Mouse (Mus musculus): ENCODE data around the gene Ephb4.

Ephb4 gene

GRCm38 (mm10) chr5:137349384-137350204 is at the start of gene Ephb4:
Gene Ephb4, plus strand, starts transcription at chr5:137350109.
- peak; percentile 97 to 98 for DNase-seq (ENCODE audit: inconsistent age in 2 of 2, low spot score in 1 of 2)

- peak in 1 of 2 experiments; percentile 52 for DNase-seq (ENCODE audit: inconsistent age in 2 of 2, low spot score in 1 of 2)
Measured at GRCm38 (mm10) chr5:137301253-137301652, 48.7 kb upstream of the Ephb4 start.

- no peak for DNase-seq (ENCODE audit: inconsistent age in 2 of 2, low spot score in 1 of 2)
Measured at GRCm38 (mm10) chr5:137303609-137304008, 46.3 kb upstream of the Ephb4 start.

GRCm38 (mm10) chr5:137304165-137304564 is 45.7 kb upstream of the Ephb4 start:
- DNase-seq (ENCODE audit: inconsistent age in 2 of 2, low spot score in 1 of 2) = no peak

GRCm38 (mm10) chr5:137304816-137305215 is 45.1 kb upstream of the Ephb4 start:
- DNase-seq (ENCODE audit: inconsistent age in 2 of 2, low spot score in 1 of 2) = no peak

- DNase-seq (ENCODE audit: inconsistent age in 2 of 2, low spot score in 1 of 2) = peak in 1 of 2 experiments; percentile 23
Measured at GRCm38 (mm10) chr5:137305822-137306221, 44.1 kb upstream of the Ephb4 start.

- DNase-seq (ENCODE audit: inconsistent age in 2 of 2, low spot score in 1 of 2) = peak in 1 of 2 experiments; percentile 18
Measured at GRCm38 (mm10) chr5:137306439-137307005, 43.4 kb upstream of the Ephb4 start.

- peak; percentile 93 to 97 for DNase-seq (ENCODE audit: inconsistent age in 2 of 2, low spot score in 1 of 2)
Measured at GRCm38 (mm10) chr5:137307071-137307912, 42.6 kb upstream of the Ephb4 start, which contains the start of gene Srrt. Gene Srrt, minus strand, starts transcription at chr5:137307674.

GRCm38 (mm10) chr5:137308356-137308755 is 41.6 kb upstream of the Ephb4 start:
- no peak for DNase-seq (ENCODE audit: inconsistent age in 2 of 2, low spot score in 1 of 2)

GRCm38 (mm10) chr5:137313466-137314192 is 36.3 kb upstream of the Ephb4 start:
- no peak for DNase-seq (ENCODE audit: inconsistent age in 2 of 2, low spot score in 1 of 2)

- peak; percentile 91 to 97 for DNase-seq (ENCODE audit: inconsistent age in 2 of 2, low spot score in 1 of 2)
Measured at GRCm38 (mm10) chr5:137314193-137315083, 35.5 kb upstream of the Ephb4 start, which contains the start of gene Trip6. Gene Trip6, minus strand, starts transcription at chr5:137314404.

- peak in 1 of 2 experiments; percentile 60 for DNase-seq (ENCODE audit: inconsistent age in 2 of 2, low spot score in 1 of 2)
Measured at GRCm38 (mm10) chr5:137315084-137315903, 34.6 kb upstream of the Ephb4 start.

GRCm38 (mm10) chr5:137317361-137317760 is 32.5 kb upstream of the Ephb4 start:
- no peak for DNase-seq (ENCODE audit: inconsistent age in 2 of 2, low spot score in 1 of 2)

- DNase-seq (ENCODE audit: inconsistent age in 2 of 2, low spot score in 1 of 2) = peak in 1 of 2 experiments; percentile 45
Measured at GRCm38 (mm10) chr5:137318570-137318969, 31.3 kb upstream of the Ephb4 start.

- DNase-seq (ENCODE audit: inconsistent age in 2 of 2, low spot score in 1 of 2) = no peak
Measured at GRCm38 (mm10) chr5:137320996-137321395, 28.9 kb upstream of the Ephb4 start.

GRCm38 (mm10) chr5:137330910-137331309 is 19.0 kb upstream of the Ephb4 start:
- DNase-seq (ENCODE audit: inconsistent age in 2 of 2, low spot score in 1 of 2) = no peak

GRCm38 (mm10) chr5:137332857-137333511 is 16.9 kb upstream of the Ephb4 start:
- no peak for DNase-seq (ENCODE audit: inconsistent age in 2 of 2, low spot score in 1 of 2)

- peak; percentile 95 to 99 for DNase-seq (ENCODE audit: inconsistent age in 2 of 2, low spot score in 1 of 2)
Measured at GRCm38 (mm10) chr5:137333512-137334174, 16.3 kb upstream of the Ephb4 start, which contains the start of gene Slc12a9. Gene Slc12a9, minus strand, starts transcription at chr5:137333597.
